Mouse (Mus musculus) G1E (cell line): ENCODE measurements at regions not wholly inside any gene's neighbourhood (a gene's known extent, or its start where the extent isn't known, plus 50 kb on each side); places are given as distances from the start of the nearest gene placed in this dataset.

Source experiments
- CTCF ChIP-seq: IDR thresholded peaks from 2 replicates; pipeline ENCODE4 v1.5.1; 2012; ENCODE audit warnings: low read depth, low read length, inconsistent platforms, mixed read lengths
- GATA1 ChIP-seq: IDR thresholded peaks from 2 replicates; pipeline ENCODE4 v1.6.1; 2012; ENCODE audit warnings: borderline replicate concordance, low read length, inconsistent platforms, mixed read lengths
- GATA2 ChIP-seq: IDR thresholded peaks from 2 replicates; pipeline ENCODE4 v1.6.1; 2012; ENCODE audit warnings: low read depth, low read length, inconsistent platforms, borderline replicate concordance
- POLR2AphosphoS5 ChIP-seq: IDR thresholded peaks from 2 replicates; pipeline ENCODE4 v1.6.1; 2012; ENCODE audit warnings: low read depth, low read length, inconsistent platforms; ENCODE audit not compliant: insufficient replicate concordance
- TAL1 ChIP-seq: conservative IDR thresholded peaks from 2 replicates; pipeline ENCODE4 v1.6.1; 2012; ENCODE audit warnings: low read depth, low read length, inconsistent platforms, mixed read lengths

DNA sequence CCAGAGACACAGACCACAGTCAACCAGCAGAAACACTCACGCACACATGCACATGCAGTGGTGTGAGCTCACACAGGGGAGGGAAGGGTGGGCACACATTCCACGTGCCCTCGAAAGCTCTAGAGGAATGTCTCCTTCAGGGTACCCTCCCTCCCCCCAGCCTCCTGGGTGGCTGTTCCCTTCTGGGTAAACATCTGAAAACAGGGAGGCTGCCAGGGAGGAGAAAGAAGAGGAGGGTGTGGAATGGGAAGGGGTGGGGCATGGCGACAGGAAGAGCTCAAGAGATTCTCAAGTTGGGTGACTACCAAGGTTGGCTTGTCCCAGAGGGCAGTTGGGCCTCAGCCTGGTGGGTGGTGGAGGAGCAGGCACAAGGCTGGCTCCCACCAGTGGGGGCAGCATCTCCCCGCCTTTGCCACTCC lies 82.6 kb upstream of the Egflam start:
- TF ChIP-seq CTCF (no peak), GATA1 (no peak), GATA2 (no peak), TAL1 (no peak), POLR2AphosphoS5 (no peak)
